Comparison of ENCODE assay signal across 32 mouse cellular contexts in the genomic region with DNA sequence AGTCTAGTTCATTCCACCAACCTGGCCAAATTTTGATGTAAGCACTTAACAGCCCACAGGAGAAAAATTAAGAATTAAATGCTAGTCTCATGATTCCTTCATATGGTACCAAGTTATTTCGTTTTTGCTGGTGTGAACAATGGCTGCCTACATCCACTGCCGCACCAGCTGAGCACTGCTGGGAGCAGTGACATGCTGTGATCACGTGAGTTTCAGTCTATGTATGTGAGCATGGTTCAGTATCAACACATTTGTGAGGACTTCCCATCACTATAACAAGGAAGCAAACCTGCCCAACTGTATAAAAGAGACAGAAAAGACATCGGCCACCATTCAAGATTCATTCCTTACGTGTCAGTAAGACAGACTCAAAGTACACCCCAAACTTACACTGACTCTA.
"Had no signal": no experiment of that assay in that cellular context is flagged by ENCODE, and none has a peak within 500 bp of the region (broad histone marks: within the 10 kb centered on the region; RNA-seq: fewer than 3 reads in every experiment).

No protein-coding gene starts in this region.

- H3K4me1 ChIP-seq: heart, embryonic 10.5 days; heart, embryonic 12.5 days; heart, embryonic 13.5 days; heart, embryonic 15.5 days; hindbrain, embryonic 15.5 days; intestine, embryonic 15.5 days; kidney, embryonic 15.5 days had no signal

- H3K4me3 ChIP-seq: heart, embryonic 10.5 days; heart, embryonic 12.5 days; heart, embryonic 13.5 days; heart, embryonic 15.5 days; hindbrain, embryonic 10.5 days; hindbrain, embryonic 12.5 days; hindbrain, embryonic 13.5 days; hindbrain, embryonic 15.5 days; intestine, embryonic 15.5 days; kidney, embryonic 15.5 days; layer of hippocampus, adult 2 months; left cerebral cortex, adult 2 months had no signal

- H3K9me3 ChIP-seq: heart, embryonic 10.5 days; heart, embryonic 12.5 days; heart, embryonic 13.5 days; heart, embryonic 15.5 days; hindbrain, embryonic 10.5 days; hindbrain, embryonic 12.5 days; hindbrain, embryonic 13.5 days; hindbrain, embryonic 15.5 days; intestine, embryonic 15.5 days; kidney, embryonic 15.5 days had no signal

- H3K36me3 ChIP-seq: heart, embryonic 10.5 days; heart, embryonic 12.5 days; heart, embryonic 13.5 days; heart, embryonic 15.5 days; hindbrain, embryonic 12.5 days; hindbrain, embryonic 13.5 days; hindbrain, embryonic 15.5 days; intestine, embryonic 15.5 days; kidney, embryonic 15.5 days had no signal

- H3K9ac ChIP-seq: heart, embryonic 12.5 days; heart, embryonic 13.5 days; heart, embryonic 15.5 days; hindbrain, embryonic 12.5 days; hindbrain, embryonic 13.5 days; hindbrain, embryonic 14.5 days; hindbrain, embryonic 15.5 days; intestine, embryonic 15.5 days; kidney, embryonic 15.5 days had no signal

- H3K27me3 ChIP-seq: intestine, embryonic 15.5 days had no signal

- H3K4me2 ChIP-seq: heart, embryonic 11.5 days; heart, embryonic 12.5 days; heart, embryonic 13.5 days; heart, embryonic 15.5 days; hindbrain, embryonic 12.5 days; hindbrain, embryonic 13.5 days; hindbrain, embryonic 14.5 days; hindbrain, embryonic 15.5 days; intestine, embryonic 15.5 days; kidney, embryonic 15.5 days had no signal

- DNase-seq: heart, postnatal 10 days; heart, postnatal 14 days; heart, postnatal 36 days; heart, postnatal 4 days; kidney, adult 11 months; kidney, adult 18-20 months; kidney, adult 2 months; kidney, adult 8-10 months; kidney, adult 9 months; kidney, postnatal 10 days; kidney, postnatal 14 days; kidney, postnatal 25 days; kidney, postnatal 36 days; kidney, postnatal 4 days; layer of hippocampus, adult 9-11 months; layer of hippocampus, postnatal 36 days had no signal

- H3K27ac ChIP-seq: heart, embryonic 10.5 days; heart, embryonic 13.5 days; heart, embryonic 15.5 days; hindbrain, embryonic 10.5 days; hindbrain, embryonic 12.5 days; hindbrain, embryonic 13.5 days; hindbrain, embryonic 14.5 days; hindbrain, embryonic 15.5 days; hindbrain, postnatal 0 days; intestine, embryonic 15.5 days; kidney, embryonic 15.5 days; kidney, postnatal 0 days; layer of hippocampus, adult 2 months; left cerebral cortex, adult 2 months had no signal
